Mouse (Mus musculus) midbrain, embryonic 13.5 days (tissue): ENCODE data around the gene Lnx1. TPM values are rescaled to one million over a fixed set of nuclear protein-coding genes. Genes with fewer than 3 reads are reported as not detected.
A peak's percentile ranks its signal among the peaks of the same experiment; 100 is the strongest.

ENCODE experiments used
- ATAC-seq: fragments of 200-750 bp; cut with Nextera tagmentation; 2 replicates; pipeline ENCODE4 v1.8.0; 2017; ENCODE audit warnings: mild to moderate bottlenecking, moderate TSS enrichment, moderate library complexity
- H3K27ac ChIP-seq: fragments of 300-500 bp; sonication (generic); 2 replicates; pipeline ENCODE4 v1.5.1; 2015; ENCODE audit warnings: inconsistent platforms, mild to moderate bottlenecking, moderate library complexity
- H3K27me3 ChIP-seq: fragments of 300-500 bp; sonication (generic); 2 replicates; pipeline ENCODE4 v1.6.1; 2015; ENCODE audit warnings: mild to moderate bottlenecking, inconsistent platforms
- H3K36me3 ChIP-seq: fragments of 300-500 bp; sonication (generic); 2 replicates; pipeline ENCODE4 v1.6.1; 2015; ENCODE audit warnings: mild to moderate bottlenecking, inconsistent platforms
- H3K4me1 ChIP-seq: fragments of 300-500 bp; sonication (generic); replicated peaks from 2 replicates; pipeline ENCODE4 v1.6.1; 2015; ENCODE audit warnings: inconsistent platforms
- H3K4me2 ChIP-seq: fragments of 300-500 bp; sonication (generic); replicated peaks from 2 replicates; pipeline ENCODE4 v1.6.1; 2015; ENCODE audit warnings: moderate library complexity, mild to moderate bottlenecking, inconsistent platforms
- H3K4me3 ChIP-seq: fragments of 300-500 bp; sonication (generic); replicated peaks from 2 replicates; pipeline ENCODE4 v1.5.1; 2015; ENCODE audit warnings: mild to moderate bottlenecking, inconsistent platforms
- H3K9ac ChIP-seq: fragments of 300-500 bp; sonication (generic); replicated peaks from 2 replicates; pipeline ENCODE4 v1.6.1; 2015; ENCODE audit warnings: mild to moderate bottlenecking, inconsistent platforms
- H3K9me3 ChIP-seq: fragments of 300-500 bp; sonication (generic); 2 replicates; pipeline ENCODE4 v1.6.1; 2016; ENCODE audit warnings: mild to moderate bottlenecking, inconsistent platforms
- WGBS: fragments of 180-500 bp; shearing (Covaris S2); methylation state at CpG from one replicate; pipeline ENCODE4 v1.1.7; 2015; 5-methylcytosine and 5-hydroxymethylcytosine counted together
- polyA plus RNA-seq: library from polyadenylated mRNA; unstranded; fragments of >200 nt; fragmentation: Nextera tagmentation; extraction: Ambion mirVana; gene quantifications from 2 replicates; pipeline ENCODE4 v1.2.1, GENCODE M21; 2015

Lnx1 gene
- polyA plus RNA-seq, 1 experiment from 2014 or later, result 4.0 TPM

DNA sequence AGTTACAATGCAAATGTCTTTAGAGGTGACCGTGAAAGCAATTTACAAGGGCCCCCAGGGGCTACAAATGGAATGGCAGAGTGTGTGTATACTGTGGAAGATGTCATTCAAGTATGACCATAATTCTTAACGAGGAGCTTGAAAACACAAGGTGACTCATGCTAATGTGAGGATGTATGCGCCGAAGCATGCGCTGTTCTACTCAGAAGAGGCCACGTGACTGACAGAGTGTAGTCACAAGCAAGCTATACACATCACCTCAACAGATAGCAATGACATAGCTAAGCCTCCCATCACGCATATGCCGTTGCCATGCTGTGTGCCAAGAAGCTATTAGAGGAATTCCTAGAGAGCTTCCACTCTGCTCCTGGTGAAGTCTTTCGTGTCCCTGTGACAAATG, 5.2 kb downstream of the Lnx1 start:
- H3K9me3 ChIP-seq, result no peaks in the 10 kb centered on the region
- WGBS, result 84% methylated on average over 9 of the region's 9 CpGs
- no peak for ATAC-seq

DNA sequence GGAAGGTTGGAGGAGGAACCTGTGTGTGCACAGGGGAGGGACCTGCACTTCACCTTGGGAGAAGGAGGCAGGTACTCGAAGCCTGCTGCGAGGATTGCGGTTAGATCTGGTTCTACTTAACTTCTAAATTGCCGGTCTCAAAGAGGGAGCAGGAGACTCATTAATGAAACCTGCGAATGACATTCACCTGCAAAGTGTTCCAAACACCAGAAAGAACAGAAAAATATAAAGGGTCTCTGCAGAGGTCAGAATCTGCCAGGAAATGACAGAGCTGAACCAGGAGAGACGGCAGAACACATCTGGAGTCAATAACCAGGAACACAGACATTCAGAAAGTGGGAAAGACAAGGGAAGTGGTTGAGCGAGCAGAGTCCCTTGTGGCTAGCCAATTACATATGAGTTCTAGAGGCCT, 8.3 kb downstream of the Lnx1 start:
- Histone ChIP-seq H3K9me3 (no peaks in the 10 kb centered on the region), H3K36me3 (no peaks in the 10 kb centered on the region), H3K4me2 (no peak overlapping the region), H3K4me1 (no peaks in the 10 kb centered on the region), H3K27ac (no peak overlapping the region), H3K27me3 (no peaks in the 10 kb centered on the region), H3K4me3 (no peak overlapping the region), H3K9ac (no peak overlapping the region)
- WGBS, result 87% methylated on average over 7 of the region's 7 CpGs
- no peak for ATAC-seq

More for the DNA sequence above, 5.2 kb downstream of the Lnx1 start:
- Histone ChIP-seq H3K27me3 (0 out of 2 replicates have a peak, but pooled peaks cover 2% of the 10 kb centered on the region), H3K4me1 (no peaks in the 10 kb centered on the region), H3K4me2 (no peak overlapping the region), H3K27ac (no peak overlapping the region), H3K36me3 (no peaks in the 10 kb centered on the region), H3K4me3 (no peak overlapping the region), H3K9ac (no peak overlapping the region)

DNA sequence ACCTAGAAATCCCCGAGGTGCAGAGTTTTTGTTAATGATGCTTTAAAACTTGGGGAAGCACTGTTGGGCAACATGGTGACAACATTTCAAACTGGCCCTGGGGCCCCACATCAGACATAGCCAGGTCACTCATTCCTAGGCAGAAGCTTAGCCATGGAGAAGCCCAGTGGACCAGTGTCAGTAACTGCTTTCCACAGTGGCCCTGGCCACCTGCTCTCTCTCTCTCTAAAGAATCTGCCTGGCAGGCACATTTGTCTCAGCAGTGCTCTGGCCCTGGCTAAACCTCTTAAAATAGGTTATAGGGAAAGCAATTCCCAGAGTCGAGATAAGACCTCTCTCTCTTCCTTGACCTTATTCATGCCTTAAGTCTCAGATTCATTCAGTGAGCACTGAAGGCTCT, 8.9 kb downstream of the Lnx1 start:
- Histone ChIP-seq H3K9ac (no peak overlapping the region), H3K4me1 (no peaks in the 10 kb centered on the region), H3K4me3 (no peak overlapping the region), H3K36me3 (no peaks in the 10 kb centered on the region), H3K4me2 (no peak overlapping the region), H3K9me3 (no peaks in the 10 kb centered on the region), H3K27ac (no peak overlapping the region), H3K27me3 (no peaks in the 10 kb centered on the region)
- 71% methylated on average over 2 of the region's 2 CpGs for WGBS
- ATAC-seq, result no peak

DNA sequence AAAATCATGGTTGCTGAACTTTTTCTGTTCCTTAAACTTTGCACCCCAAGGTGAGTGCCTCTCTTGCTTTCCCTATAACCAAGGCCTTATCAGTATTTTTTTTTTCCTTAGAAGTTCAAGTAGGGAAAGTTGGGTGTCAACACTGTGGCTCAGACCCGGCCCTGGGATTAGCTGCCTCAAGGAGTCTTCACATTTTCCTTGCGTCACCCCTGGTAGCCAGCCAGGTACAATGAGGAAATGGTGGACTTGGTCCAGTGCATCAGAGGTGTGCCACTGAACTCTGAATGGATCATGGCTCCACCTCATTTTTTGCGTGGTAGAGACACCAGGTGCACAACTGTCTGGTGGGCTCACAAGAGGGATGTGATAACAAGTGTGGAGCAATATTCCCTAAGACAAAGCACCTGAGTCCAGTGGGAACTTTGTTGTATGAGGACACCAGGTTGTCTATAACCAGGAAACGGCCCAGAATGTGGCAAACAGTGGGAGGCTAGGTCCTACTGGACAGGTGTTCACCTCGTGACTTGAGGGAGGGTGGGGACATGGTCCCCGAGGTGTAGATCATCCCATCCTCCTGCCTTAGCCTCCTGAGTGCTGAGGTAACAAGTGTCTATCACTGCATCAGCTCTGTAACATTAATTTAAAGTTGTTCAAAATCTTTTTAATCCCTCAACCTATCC, 10.2 kb downstream of the Lnx1 start:
- no peak overlapping the region for H3K4me2 ChIP-seq
- no peaks in the 10 kb centered on the region for H3K4me1 ChIP-seq
- no peak overlapping the region for H3K4me3 ChIP-seq
- no peak overlapping the region for H3K27ac ChIP-seq
- 83% methylated on average over 6 of the region's 6 CpGs for WGBS
- H3K9me3 ChIP-seq, result no peaks in the 10 kb centered on the region
- H3K36me3 ChIP-seq, result no peaks in the 10 kb centered on the region
- H3K9ac ChIP-seq, result no peak overlapping the region
- H3K27me3 ChIP-seq, result no peaks in the 10 kb centered on the region
- no peak for ATAC-seq

DNA sequence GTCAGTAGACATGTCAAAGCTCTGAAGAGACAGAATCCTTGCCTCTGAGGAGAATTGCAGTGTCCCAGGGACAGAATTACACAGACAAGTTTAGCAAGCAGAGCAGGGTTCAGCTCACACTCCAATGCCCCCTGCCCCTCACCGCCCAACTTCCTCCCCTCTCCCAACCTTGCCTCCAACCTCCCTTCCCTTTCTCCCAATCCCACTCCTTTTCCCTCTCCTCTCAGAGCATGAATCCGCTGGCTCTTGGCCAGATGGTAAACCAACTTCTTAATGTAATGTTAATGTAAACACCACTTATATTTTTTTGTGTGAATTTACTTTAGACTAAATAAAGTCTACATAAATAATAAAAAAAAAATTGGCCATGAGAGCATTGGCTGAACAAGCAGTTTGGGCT, 13.9 kb downstream of the Lnx1 start:
- Histone ChIP-seq H3K4me1 (no peaks in the 10 kb centered on the region), H3K4me2 (no peak overlapping the region), H3K9me3 (no peaks in the 10 kb centered on the region), H3K27ac (no peak overlapping the region), H3K36me3 (no peaks in the 10 kb centered on the region), H3K27me3 (no peaks in the 10 kb centered on the region), H3K9ac (no peak overlapping the region), H3K4me3 (no peak overlapping the region)
- ATAC-seq, result no peak
- WGBS, result 89% methylated on average over 2 of the region's 2 CpGs

DNA sequence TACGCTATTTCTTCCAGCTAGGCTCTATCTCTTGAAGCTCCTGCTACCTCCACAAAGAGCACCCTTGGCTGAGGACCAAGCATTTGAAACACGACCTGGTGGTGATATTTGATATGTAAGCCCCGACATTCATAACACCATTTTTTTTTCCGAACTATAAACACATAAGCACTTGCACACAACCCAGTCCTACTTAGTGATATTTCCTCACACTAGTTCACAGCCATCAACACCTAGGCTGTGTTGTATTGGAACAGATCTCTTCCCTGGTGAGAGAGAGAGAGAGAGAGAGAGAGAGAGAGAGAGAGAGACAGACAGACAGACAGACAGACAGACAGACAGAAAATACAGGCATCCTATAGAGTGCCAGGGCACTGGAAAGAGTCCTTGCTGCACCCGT, 17.8 kb downstream of the Lnx1 start:
- Histone ChIP-seq H3K27me3 (no peaks in the 10 kb centered on the region), H3K9ac (no peak overlapping the region), H3K4me3 (no peak overlapping the region), H3K4me2 (no peak overlapping the region), H3K27ac (no peak overlapping the region), H3K36me3 (no peaks in the 10 kb centered on the region), H3K9me3 (no peaks in the 10 kb centered on the region), H3K4me1 (no peaks in the 10 kb centered on the region)
- 87% methylated on average over 5 of the region's 5 CpGs for WGBS
- no peak for ATAC-seq

DNA sequence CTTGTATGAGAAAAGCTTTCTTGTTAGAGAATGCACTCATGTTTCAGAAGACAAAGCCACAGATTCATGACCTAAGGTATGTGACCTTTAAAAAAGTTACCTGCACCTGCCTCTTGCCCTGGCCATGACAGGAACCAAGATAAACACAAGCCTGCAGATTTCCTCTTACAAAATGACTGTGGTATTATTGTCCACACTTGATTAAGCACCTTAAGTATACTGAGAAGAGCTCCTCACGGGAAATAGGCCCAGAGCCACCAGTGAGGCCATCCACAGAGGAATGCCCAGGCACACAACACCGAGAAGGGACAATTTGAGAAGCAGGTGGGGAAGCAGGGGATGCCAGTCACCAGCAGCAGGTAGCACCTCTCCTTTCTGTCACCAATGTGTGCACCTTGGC, 18.9 kb downstream of the Lnx1 start:
- Histone ChIP-seq H3K27me3 (no peaks in the 10 kb centered on the region), H3K36me3 (no peaks in the 10 kb centered on the region), H3K9me3 (no peaks in the 10 kb centered on the region), H3K4me1 (no peaks in the 10 kb centered on the region), H3K27ac (no peak overlapping the region), H3K9ac (no peak overlapping the region), H3K4me2 (no peak overlapping the region), H3K4me3 (no peak overlapping the region)
- ATAC-seq, result no peak
- WGBS, result 88% methylated on average over 2 of the region's 2 CpGs

DNA sequence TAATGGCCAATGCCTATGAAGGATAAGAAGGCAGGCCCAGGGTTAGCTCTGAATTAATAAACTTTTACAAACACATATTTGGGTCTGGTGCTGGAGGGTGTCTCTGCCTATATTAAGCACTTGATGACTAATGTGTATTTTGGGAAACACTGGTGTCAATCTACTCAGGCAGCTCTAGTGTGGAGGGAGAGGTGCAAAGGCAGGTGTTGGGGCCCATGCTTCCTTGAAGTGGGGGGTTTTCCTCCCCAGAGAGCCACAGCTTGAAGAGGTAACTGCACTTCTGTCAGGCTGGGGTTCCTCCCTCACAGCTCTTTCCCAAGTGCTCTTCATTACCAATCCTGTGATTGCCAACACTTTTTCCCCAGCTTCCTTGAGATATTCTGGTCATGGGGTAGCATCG, 20.0 kb downstream of the Lnx1 start:
- H3K4me2 ChIP-seq, result no peak overlapping the region
- H3K4me3 ChIP-seq, result no peak overlapping the region
- H3K27me3 ChIP-seq, result no peaks in the 10 kb centered on the region
- peaks cover 8% of the 10 kb centered on the region for H3K4me1 ChIP-seq
- H3K9me3 ChIP-seq, result no peaks in the 10 kb centered on the region
- no peak overlapping the region for H3K9ac ChIP-seq
- H3K27ac ChIP-seq, result no peak overlapping the region
- H3K36me3 ChIP-seq, result no peaks in the 10 kb centered on the region
- no peak for ATAC-seq
- 100% methylated on average over 1 of the region's 1 CpGs for WGBS

DNA sequence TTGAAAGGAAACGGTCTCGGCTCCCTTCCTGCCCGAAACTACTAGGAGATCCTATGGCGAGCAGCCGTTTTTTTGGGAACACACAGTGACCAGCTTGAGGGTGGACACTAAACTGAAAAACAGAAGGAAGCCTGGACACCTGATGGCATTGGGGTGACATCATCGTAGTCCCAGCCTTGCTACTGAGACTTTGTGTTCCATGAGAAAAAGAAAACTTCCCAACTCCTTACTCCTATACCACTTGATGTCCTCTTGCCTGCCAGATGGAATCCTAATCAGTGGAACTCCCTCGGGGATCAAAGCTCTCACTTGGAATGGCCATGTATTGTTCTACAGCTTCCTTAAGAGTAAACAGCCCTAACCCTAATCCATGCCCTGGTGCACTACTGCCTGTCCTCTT, 23.1 kb downstream of the Lnx1 start:
- WGBS, result 91% methylated on average over 7 of the region's 7 CpGs

DNA sequence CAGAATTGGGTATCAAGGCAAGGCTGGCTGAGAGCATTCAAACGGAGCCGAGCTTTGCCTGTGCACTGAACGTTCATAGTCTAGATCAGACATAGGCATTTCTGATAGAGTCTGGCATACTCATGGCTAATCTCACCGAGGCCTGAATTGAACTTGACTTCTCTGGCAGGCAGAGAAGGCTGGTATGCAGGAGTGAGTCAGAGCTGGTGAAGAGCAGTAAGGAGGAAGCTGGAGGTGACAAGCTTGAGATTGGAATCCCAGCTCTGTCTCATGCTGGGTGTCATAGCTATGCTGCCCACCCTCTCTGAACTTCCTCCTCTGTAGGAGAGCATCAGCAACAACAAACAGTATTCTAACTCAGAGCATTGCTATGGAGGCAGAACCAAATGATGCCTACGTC, 24.0 kb downstream of the Lnx1 start:
- Histone ChIP-seq H3K36me3 (no peaks in the 10 kb centered on the region), H3K9ac (no peak overlapping the region), H3K27ac (no peak overlapping the region), H3K9me3 (no peaks in the 10 kb centered on the region), H3K27me3 (no peaks in the 10 kb centered on the region), H3K4me1 (peaks cover 25% of the 10 kb centered on the region), H3K4me2 (no peak overlapping the region), H3K4me3 (no peak overlapping the region)
- 91% methylated on average over 5 of the region's 5 CpGs for WGBS
- ATAC-seq, result no peak

More for the DNA sequence above, 23.1 kb downstream of the Lnx1 start:
- H3K36me3 ChIP-seq, result no peaks in the 10 kb centered on the region
- H3K27ac ChIP-seq, result no peak overlapping the region
- H3K9me3 ChIP-seq, result no peaks in the 10 kb centered on the region
- no peak overlapping the region for H3K9ac ChIP-seq
- H3K4me3 ChIP-seq, result no peak overlapping the region
- H3K27me3 ChIP-seq, result no peaks in the 10 kb centered on the region
- H3K4me1 ChIP-seq, result peaks cover 25% of the 10 kb centered on the region
- no peak overlapping the region for H3K4me2 ChIP-seq
- no peak for ATAC-seq

DNA sequence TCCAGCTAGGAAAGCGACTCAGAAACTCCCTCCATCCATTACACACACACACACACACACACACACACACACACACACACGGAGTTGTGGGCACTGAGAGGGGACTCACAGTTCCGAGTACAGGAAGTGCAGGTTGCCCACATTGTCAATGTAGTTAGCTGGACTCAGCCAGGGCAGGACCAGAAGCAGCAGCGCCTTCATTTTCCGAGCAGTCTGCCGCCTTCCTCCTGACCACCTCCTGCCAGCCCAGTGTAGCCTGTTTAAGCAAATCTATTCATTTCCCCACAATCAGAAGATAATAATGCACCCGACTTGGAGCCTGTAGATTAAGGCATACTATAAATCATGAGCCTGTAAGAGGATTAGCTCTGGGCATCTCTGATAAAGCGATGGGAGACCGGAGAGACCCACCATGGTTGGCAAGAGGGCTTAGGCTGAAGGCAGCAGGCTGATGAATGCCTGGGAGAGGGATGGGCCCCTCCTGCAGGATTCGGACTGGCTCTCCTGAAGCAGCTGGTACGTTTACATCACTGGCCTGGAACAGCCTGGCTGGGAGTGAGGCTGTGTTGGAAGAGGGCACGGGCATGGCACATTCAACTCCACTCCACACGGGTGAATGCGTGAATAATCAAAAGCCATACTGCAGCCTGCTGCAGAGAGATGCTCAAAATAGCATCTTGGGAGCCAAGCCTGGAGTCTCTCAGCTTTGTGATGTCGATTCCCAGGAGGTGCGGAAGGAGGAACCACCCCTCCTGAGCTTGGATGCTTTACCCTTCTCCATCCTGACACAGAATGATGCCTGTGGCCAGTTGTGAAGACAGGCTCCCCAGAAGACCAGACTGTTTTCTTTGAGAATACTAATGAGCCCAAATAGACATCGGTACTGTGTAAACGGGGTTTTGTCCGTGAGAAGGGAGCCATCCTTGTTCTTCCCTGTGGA, 25.0 kb downstream of the Lnx1 start:
- peak overlapping the region; percentile 79 for H3K27ac ChIP-seq
- no peaks in the 10 kb centered on the region for H3K9me3 ChIP-seq
- H3K4me1 ChIP-seq, result peaks cover 25% of the 10 kb centered on the region
- no peaks in the 10 kb centered on the region for H3K36me3 ChIP-seq
- WGBS, result 41% methylated on average over 19 of the region's 19 CpGs
- H3K9ac ChIP-seq, result peak overlapping the region; percentile 49
- peak overlapping the region; percentile 31 for H3K4me3 ChIP-seq
- peak; percentile 99 for ATAC-seq
- H3K27me3 ChIP-seq, result no peaks in the 10 kb centered on the region
- peak overlapping the region; percentile 50 for H3K4me2 ChIP-seq

DNA sequence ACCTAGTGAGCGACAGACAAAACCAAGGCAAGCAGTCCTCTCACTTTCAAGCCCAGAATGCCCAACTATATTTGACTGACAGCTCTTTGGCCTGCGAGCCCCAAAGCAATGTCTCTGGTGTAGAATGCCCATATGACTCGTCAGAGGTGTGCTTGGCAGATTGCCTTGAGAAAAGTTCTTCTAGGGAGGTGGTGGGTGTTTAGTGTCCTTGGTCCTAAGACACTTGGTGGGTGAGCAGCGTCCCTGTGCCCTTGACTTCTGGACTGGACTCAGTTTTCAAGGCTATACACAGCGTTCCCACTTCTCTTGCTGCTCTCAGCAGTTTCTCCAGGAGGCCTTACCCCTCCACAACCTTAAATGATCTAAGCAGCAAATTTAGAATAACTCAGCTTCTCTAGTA, 30.2 kb downstream of the Lnx1 start:
- H3K4me2 ChIP-seq, result no peak overlapping the region
- H3K27me3 ChIP-seq, result no peaks in the 10 kb centered on the region
- no peak for ATAC-seq
- peaks cover 16% of the 10 kb centered on the region for H3K4me1 ChIP-seq
- no peaks in the 10 kb centered on the region for H3K36me3 ChIP-seq
- H3K9ac ChIP-seq, result no peak overlapping the region
- H3K4me3 ChIP-seq, result no peak overlapping the region
- H3K27ac ChIP-seq, result no peak overlapping the region
- WGBS, result 95% methylated on average over 5 of the region's 5 CpGs
- no peaks in the 10 kb centered on the region for H3K9me3 ChIP-seq
